Mouse (Mus musculus) heart, postnatal 14 days (tissue): ENCODE results near the gene Prdm2. TPM values are rescaled to one million over a fixed set of nuclear protein-coding genes. Genes with fewer than 3 reads are reported as not detected.

Experiments
- DNase-seq, 2 experiments: peaks; one replicate each; pipeline ENCODE4 v3.0.0; 2021 to 2022
- intact Hi-C: fragments of 180-260 bp; cut with DNase I; formaldehyde crosslinking; loops from one replicate; pipeline ENCODE4 v1.15.1; 2025
- total RNA-seq, 2 experiments: library from RNA; stranded (reverse); gene quantifications; 2 replicates each; pipeline ENCODE4 v1.2.3; 2021

The Prdm2 gene
- total RNA-seq, 2 experiments from 2014 or later: 22.0 to 23.6 TPM

DNA sequence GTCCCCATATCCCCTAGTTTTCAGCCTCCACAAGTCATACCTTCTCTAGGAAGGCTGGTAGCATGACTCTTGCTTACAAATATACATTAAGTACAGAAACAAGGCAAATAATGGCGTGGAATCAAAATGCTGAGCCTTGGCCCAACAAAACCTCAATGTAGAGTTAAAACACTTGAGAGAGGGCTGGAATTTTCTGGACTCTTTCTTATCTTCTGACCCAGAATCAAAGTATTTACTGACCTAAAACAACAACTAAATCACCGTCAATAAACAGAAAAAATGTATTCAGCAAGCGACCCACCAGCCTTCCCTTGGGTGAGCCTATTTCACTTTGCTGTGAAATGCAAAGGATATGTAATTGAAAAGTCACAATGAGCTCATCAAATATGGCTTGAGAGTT lies 52.0 kb downstream of the Prdm2 start:
- intact Hi-C loops: loop anchor here (2.0 to 10.0 kb wide), 2 partner anchors 48 to 254 kb away; partner anchors contain the start of gene Pramef8
- DNase-seq: no peak

DNA sequence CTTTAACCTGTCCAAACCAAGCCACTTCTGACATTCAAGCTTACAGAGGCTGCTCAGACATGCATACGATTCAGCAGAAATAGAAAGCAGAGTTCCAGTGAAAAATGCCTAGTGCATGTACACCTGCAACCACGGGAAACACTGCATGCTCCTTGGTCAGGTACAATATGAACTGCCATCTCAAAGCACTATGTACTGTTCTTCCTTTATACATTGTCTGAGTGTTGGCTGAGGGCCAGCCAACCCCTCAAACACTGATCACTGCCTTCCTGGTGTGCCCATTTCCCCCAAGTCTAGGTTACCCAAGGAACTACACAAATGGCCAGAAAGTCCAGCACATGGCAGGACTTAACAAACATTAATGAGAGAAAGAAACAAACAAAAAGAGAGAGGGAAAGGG lies 53.5 kb downstream of the Prdm2 start:
- DNase-seq: no peak
- intact Hi-C loops: no loop called here

DNA sequence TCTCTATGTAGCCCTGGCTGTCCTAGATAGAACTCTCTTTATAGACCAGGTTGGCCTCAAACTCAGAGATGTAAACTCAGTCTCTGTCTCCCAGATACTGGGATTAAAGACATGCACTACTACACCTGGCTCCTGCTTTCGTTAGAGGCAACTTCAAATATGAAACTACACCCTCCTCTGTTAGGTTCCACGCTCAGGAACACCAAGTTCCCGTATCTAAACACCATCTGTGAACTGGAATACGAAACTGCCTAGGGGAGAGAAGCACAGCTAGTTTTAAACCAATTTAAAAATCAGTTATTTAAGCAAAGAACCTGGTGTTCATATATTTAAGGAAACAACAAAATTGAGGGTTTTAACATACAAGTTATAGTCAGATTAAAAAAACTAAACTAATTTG lies 56.9 kb downstream of the Prdm2 start:
- intact Hi-C loops: no loop called here
- DNase-seq: no peak

DNA sequence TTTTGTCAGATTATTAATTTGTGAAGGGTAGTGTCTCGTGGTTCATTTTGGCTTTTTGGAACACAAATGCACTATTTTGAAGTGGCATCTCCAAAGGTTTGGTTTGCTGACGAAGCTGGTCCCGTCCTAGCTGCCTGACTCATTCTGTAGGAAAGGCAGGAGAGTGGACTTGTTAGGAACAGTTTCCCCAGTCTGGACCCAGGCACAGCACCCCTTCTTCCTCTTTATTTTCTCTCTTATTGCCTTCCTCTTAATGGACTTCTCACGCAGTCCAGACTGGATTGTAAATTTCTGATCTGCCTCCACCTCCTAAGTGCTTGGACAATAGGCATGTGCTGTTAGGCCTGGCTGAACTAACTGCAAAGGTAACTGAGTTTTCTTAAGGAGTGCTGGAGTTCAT lies 57.8 kb downstream of the Prdm2 start:
- intact Hi-C loops: no loop called here
- DNase-seq: no peak

- intact Hi-C loops: no loop called here
- DNase-seq: no peak
Observed at GRCm38 (mm10) chr4:143154571-143154970, 58.2 kb downstream of the Prdm2 start.

- intact Hi-C loops: no loop called here
- DNase-seq: no peak
Observed at GRCm38 (mm10) chr4:143152634-143153033, 60.2 kb downstream of the Prdm2 start.

GRCm38 (mm10) chr4:143151267-143151666 lies 61.5 kb downstream of the Prdm2 start:
- intact Hi-C loops: no loop called here
- DNase-seq: peak; percentile 39 to 51

- intact Hi-C loops: no loop called here
- no peak for DNase-seq
Observed at GRCm38 (mm10) chr4:143147666-143148065, 65.1 kb downstream of the Prdm2 start.

GRCm38 (mm10) chr4:143143615-143144014 lies 69.2 kb downstream of the Prdm2 start:
- intact Hi-C loops: no loop called here
- DNase-seq: no peak

- intact Hi-C loops: no loop called here
- DNase-seq: no peak
Observed at GRCm38 (mm10) chr4:143141645-143142259, 71.0 kb downstream of the Prdm2 start.

DNA sequence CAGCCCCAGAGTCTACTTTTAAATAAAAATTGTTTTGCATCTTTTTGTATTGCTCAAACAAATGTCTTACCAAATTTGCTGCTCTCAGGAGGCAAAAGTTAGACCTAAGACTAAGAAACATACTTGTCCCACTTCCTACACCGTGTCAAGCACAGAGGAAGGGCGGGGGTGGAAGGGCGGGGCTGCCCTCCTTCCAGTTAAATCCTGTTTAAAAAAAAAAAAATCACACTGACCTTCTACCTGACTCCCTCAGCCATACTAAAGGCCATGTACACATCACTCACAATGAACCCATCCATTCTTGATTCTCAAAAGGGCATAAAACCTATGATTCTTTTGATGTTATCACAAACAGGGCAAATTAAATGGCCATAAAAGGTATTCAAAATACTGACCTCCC lies 71.9 kb downstream of the Prdm2 start:
- intact Hi-C loops: no loop called here
- DNase-seq: no peak

DNA sequence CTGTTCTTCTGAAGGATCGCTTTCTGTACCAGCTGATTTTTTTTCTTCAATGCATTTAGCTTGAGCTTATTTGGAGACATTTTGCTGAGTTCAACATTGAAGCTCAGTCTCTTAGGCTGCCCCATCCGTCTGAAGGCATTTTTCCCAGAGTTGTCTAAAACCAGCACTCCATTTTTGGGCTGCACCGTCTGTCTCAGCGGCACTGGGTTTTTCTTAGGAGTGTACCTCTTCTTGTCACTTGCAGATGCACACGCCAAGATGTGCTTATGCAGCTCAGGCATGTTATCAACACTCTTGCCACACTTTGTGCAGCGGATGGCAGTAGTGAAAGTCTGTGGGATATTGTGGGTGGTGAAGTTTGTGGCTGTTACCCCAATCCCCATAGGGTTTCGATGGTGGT lies 80.4 kb downstream of the Prdm2 start:
- intact Hi-C loops: no loop called here
- no peak for DNase-seq

GRCm38 (mm10) chr4:143130441-143130840 lies 82.4 kb downstream of the Prdm2 start:
- intact Hi-C loops: no loop called here
- DNase-seq: no peak

GRCm38 (mm10) chr4:143129261-143129760 lies 83.5 kb downstream of the Prdm2 start:
- intact Hi-C loops: no loop called here
- no peak for DNase-seq

GRCm38 (mm10) chr4:143127171-143127570 lies 85.6 kb downstream of the Prdm2 start:
- intact Hi-C loops: no loop called here

GRCm38 (mm10) chr4:143126476-143126875 lies 86.3 kb downstream of the Prdm2 start:
- DNase-seq: no peak
- intact Hi-C loops: no loop called here

More at GRCm38 (mm10) chr4:143127171-143127570, 85.6 kb downstream of the Prdm2 start:
- DNase-seq: no peak

GRCm38 (mm10) chr4:143125290-143125689 lies 87.5 kb downstream of the Prdm2 start:
- intact Hi-C loops: no loop called here
- DNase-seq: no peak

DNA sequence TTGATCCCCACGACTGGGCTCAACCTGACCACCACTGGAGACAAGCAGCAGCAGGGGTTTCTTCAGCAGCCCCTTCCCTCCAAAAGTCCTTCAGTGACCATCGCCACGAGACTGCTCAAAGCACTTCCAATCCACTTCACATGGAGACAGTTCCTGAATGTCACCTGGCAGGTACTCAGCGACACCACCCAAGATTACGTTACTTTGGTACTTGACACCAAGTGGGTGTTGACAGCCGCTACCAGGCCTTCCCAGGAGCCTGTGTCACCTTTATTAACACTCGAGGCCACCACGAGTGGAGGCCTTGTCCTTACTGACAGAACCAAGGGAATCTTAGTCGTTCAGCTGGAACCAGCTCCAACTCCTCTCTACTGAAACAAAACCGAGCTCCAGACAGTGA lies 89.8 kb downstream of the Prdm2 start:
- peak; percentile 30 to 62 for DNase-seq
- intact Hi-C loops: no loop called here

DNA sequence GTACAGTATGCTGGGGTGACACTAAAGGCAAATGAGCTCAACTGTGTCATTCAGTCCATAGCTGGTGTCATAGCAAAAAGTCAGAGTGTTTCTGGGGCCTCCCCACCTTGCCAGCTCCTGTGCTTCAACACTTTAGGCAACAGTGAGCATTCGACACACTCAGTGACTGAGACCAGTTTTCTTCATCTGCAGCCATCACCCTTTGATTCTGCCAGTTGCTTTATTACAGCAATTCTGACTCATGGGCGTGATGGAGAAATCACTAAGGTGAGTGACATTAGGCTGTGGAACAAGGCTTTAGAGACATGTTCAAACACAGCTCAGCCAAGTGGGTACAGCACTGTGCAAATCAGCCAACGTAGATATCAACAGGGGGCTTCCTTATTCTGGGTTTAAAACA lies 91.6 kb downstream of the Prdm2 start:
- DNase-seq: no peak

DNA sequence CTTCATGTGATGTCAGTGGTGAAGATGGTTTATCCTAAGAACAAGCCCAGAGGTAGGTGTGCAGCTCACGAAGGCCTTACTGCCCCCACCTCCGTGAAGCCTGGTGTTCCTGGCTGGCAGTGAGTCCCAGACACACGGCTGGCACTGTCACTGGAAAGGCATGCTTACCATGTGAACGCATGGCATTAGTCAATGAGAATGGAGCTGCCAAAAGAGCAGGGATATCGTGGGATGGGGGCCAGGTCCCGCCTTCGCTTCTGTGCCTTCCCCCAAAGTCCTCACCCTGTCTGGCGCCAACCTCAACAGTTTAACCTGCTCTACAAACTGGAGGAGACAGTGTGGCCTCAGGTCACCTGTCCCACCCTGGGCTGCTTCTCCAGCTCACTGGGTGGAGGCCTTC lies 92.8 kb downstream of the Prdm2 start:
- intact Hi-C loops: no loop called here
- peak; percentile 48 to 63 for DNase-seq

More for the DNA sequence above, 91.6 kb downstream of the Prdm2 start:
- intact Hi-C loops: no loop called here

DNA sequence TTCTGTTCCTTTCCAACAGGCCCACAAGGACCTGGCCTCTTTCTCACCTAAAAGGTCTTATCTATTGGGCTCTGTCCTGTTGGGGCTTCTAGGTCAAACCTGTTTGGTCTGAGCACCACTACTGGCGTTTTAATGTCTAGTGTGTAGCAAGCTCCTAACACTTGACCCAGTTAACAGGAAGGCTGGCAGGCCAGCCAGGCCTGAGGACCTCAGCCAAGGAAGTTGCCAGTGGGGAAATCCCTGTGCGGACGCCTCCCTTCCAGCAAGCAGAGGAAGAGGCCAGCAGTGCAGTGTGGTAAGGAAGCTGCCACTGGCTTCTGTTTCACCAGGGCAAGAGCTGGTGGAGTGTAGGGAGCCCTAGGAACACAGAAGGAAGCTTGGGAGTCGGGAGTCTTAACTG lies 94.0 kb downstream of the Prdm2 start:
- peak; percentile 64 to 77 for DNase-seq
- intact Hi-C loops: no loop called here

- intact Hi-C loops: no loop called here
- no peak for DNase-seq
Observed at GRCm38 (mm10) chr4:143115851-143116250, 96.9 kb downstream of the Prdm2 start.
